Mouse (Mus musculus): ENCODE data around the gene Otud7b. TPM values are rescaled to one million over a fixed set of nuclear protein-coding genes. Genes with fewer than 3 reads are reported as not detected.

Gene Otud7b
- polyA plus RNA-seq, 1 experiment from 2014 or later: 11.3 TPM

GRCm38 (mm10) chr3:96133327-96133905 is 29.1 kb downstream of the Otud7b start:
- no peak overlapping the region for H3K27ac ChIP-seq (ENCODE audit: low read depth, low read length)
- H3K27me3 ChIP-seq (ENCODE audit: control insufficient read depth, insufficient read depth, low read length): no peaks in the 10 kb centered on the region
- no peak overlapping the region for H3K9ac ChIP-seq (ENCODE audit: low read length)
- no peak overlapping the region for H3K4me3 ChIP-seq (ENCODE audit: low read depth, low read length)
- no peaks in the 10 kb centered on the region for H3K4me1 ChIP-seq (replicated peaks; ENCODE audit: control insufficient read depth, insufficient read depth, low read length)
- no peaks in the 10 kb centered on the region; the same call in 1 of the 2 replicates for H3K36me3 ChIP-seq (ENCODE audit: control insufficient read depth, insufficient read depth, low read length)
- no peak for ATAC-seq (replicated peaks; ENCODE audit: low FRiP score)
- H3K4me2 ChIP-seq (ENCODE audit: low read depth, low read length, severe bottlenecking): no peak overlapping the region
- H3K9me3 ChIP-seq (ENCODE audit: control insufficient read depth, low read length): no peaks in the 10 kb centered on the region
- 78% methylated on average over 11 of the region's 11 CpGs for WGBS
- DNase-seq (ENCODE audit: low spot score): no peak

DNA sequence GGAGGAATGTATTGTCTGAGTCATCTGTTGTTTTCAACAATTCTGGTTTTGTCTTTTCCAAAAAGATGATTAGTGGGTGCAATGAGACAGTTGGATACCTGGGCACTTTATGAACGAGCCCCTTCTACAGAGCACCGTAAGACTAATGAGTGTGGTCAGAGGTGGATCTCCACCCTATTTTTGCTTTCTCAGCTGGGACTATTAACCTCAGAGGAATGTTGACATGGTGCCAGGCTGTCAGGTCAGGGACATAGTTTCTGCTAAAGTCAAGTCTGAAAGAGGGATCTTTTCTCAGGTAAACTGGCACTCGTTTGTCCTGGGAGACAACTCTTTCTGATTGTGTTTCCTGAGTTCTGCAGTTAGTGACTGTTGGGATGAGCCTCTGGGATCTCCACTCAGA is 30.7 kb downstream of the Otud7b start:
- Histone ChIP-seq H3K9ac (ENCODE audit: low read length) (no peak overlapping the region), H3K4me3 (ENCODE audit: low read depth, low read length) (no peak overlapping the region), H3K4me2 (ENCODE audit: low read depth, low read length, severe bottlenecking) (no peak overlapping the region), H3K27ac (ENCODE audit: low read depth, low read length) (no peak overlapping the region), H3K4me1 (replicated peaks; ENCODE audit: control insufficient read depth, insufficient read depth, low read length) (no peaks in the 10 kb centered on the region), H3K27me3 (ENCODE audit: control insufficient read depth, insufficient read depth, low read length) (no peaks in the 10 kb centered on the region), H3K36me3 (ENCODE audit: control insufficient read depth, insufficient read depth, low read length) (no peaks in the 10 kb centered on the region; the same call in 1 of the 2 replicates), H3K9me3 (ENCODE audit: control insufficient read depth, low read length) (no peaks in the 10 kb centered on the region)
- WGBS: 81% methylated on average over 3 of the region's 3 CpGs
- DNase-seq (ENCODE audit: low spot score) (no peak), ATAC-seq (replicated peaks; ENCODE audit: low FRiP score) (no peak)

DNA sequence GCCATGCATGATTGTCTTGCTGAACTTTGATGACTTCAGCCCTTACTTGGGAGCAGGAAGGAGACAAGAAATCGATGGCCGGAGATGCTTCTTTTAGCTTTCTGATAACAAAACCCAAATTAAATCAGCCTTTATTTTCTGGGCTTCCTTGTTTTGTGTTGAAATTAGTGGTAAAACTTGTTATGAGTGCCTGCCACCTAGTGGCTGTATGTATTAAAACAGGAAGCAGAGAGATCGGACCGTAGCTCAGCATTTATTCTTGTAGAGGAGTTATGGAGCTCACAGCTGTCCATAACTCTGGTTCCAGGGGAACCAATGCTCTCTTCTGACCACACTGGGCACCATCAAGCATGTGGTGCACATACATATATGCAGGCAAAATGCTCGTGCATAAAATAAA is 43.6 kb downstream of the Otud7b start:
- Histone ChIP-seq H3K4me1 (replicated peaks; ENCODE audit: control insufficient read depth, insufficient read depth, low read length) (no peaks in the 10 kb centered on the region), H3K4me3 (ENCODE audit: low read depth, low read length) (no peak overlapping the region), H3K27me3 (ENCODE audit: control insufficient read depth, insufficient read depth, low read length) (no peaks in the 10 kb centered on the region), H3K9me3 (ENCODE audit: control insufficient read depth, low read length) (no peaks in the 10 kb centered on the region), H3K27ac (ENCODE audit: low read depth, low read length) (no peak overlapping the region), H3K36me3 (ENCODE audit: control insufficient read depth, insufficient read depth, low read length) (peaks cover 3% of the 10 kb centered on the region; the same call in 1 of the 2 replicates), H3K4me2 (ENCODE audit: low read depth, low read length, severe bottlenecking) (no peak overlapping the region), H3K9ac (ENCODE audit: low read length) (no peak overlapping the region)
- WGBS: 24% methylated on average over 5 of the region's 5 CpGs
- ATAC-seq (replicated peaks; ENCODE audit: low FRiP score) (no peak), DNase-seq (ENCODE audit: low spot score) (no peak)

GRCm38 (mm10) chr3:96151836-96152235 is 47.5 kb downstream of the Otud7b start:
- Histone ChIP-seq H3K36me3 (ENCODE audit: control insufficient read depth, insufficient read depth, low read length) (peaks cover 2% of the 10 kb centered on the region; the same call in 1 of the 2 replicates), H3K4me1 (replicated peaks; ENCODE audit: control insufficient read depth, insufficient read depth, low read length) (no peaks in the 10 kb centered on the region), H3K4me2 (ENCODE audit: low read depth, low read length, severe bottlenecking) (no peak overlapping the region), H3K4me3 (ENCODE audit: low read depth, low read length) (no peak overlapping the region), H3K27ac (ENCODE audit: low read depth, low read length) (no peak overlapping the region), H3K9ac (ENCODE audit: low read length) (no peak overlapping the region), H3K27me3 (ENCODE audit: control insufficient read depth, insufficient read depth, low read length) (no peaks in the 10 kb centered on the region), H3K9me3 (ENCODE audit: control insufficient read depth, low read length) (no peaks in the 10 kb centered on the region)
- DNase-seq (ENCODE audit: low spot score) (no peak), ATAC-seq (replicated peaks; ENCODE audit: low FRiP score) (no peak)
- WGBS: 92% methylated on average over 7 of the region's 7 CpGs

DNA sequence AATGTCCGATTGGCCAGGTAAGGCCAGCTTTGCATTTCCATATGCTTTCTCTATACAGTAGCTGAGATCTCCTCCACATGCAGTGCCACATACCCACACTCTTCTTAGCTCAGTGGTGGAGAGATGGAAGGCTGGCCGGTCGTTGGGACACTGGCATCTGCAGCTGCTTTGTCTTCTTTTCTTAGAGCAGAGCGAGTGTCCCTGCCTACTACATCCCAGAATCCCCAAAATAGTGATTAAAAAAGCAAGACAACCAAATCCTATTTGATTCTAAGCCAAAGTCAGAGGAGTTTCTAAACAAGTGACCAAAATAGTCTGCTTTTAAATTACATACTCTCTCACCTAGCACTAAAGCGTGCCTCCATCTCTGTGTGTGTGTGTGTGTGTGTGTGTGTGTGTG is 48.3 kb downstream of the Otud7b start:
- ATAC-seq (replicated peaks; ENCODE audit: low FRiP score): no peak

GRCm38 (mm10) chr3:96155501-96155900 is 51.2 kb downstream of the Otud7b start:
- ATAC-seq (replicated peaks; ENCODE audit: low FRiP score) (no peak), DNase-seq (ENCODE audit: low spot score) (no peak)
- Histone ChIP-seq H3K4me2 (ENCODE audit: low read depth, low read length, severe bottlenecking) (no peak overlapping the region), H3K9me3 (ENCODE audit: control insufficient read depth, low read length) (no peaks in the 10 kb centered on the region), H3K27me3 (ENCODE audit: control insufficient read depth, insufficient read depth, low read length) (no peaks in the 10 kb centered on the region), H3K4me1 (replicated peaks; ENCODE audit: control insufficient read depth, insufficient read depth, low read length) (peaks cover 3% of the 10 kb centered on the region; the same call in 1 of the 2 replicates), H3K9ac (ENCODE audit: low read length) (no peak overlapping the region), H3K4me3 (ENCODE audit: low read depth, low read length) (no peak overlapping the region), H3K27ac (ENCODE audit: low read depth, low read length) (no peak overlapping the region), H3K36me3 (ENCODE audit: control insufficient read depth, insufficient read depth, low read length) (peaks cover 2% of the 10 kb centered on the region; the same call in 1 of the 2 replicates)
- 86% methylated on average over 8 of the region's 8 CpGs for WGBS

More for the DNA sequence above, 48.3 kb downstream of the Otud7b start:
- Histone ChIP-seq H3K4me3 (ENCODE audit: low read depth, low read length) (no peak overlapping the region), H3K9ac (ENCODE audit: low read length) (no peak overlapping the region), H3K4me1 (replicated peaks; ENCODE audit: control insufficient read depth, insufficient read depth, low read length) (no peaks in the 10 kb centered on the region), H3K9me3 (ENCODE audit: control insufficient read depth, low read length) (no peaks in the 10 kb centered on the region), H3K36me3 (ENCODE audit: control insufficient read depth, insufficient read depth, low read length) (peaks cover 2% of the 10 kb centered on the region; the same call in 1 of the 2 replicates), H3K27me3 (ENCODE audit: control insufficient read depth, insufficient read depth, low read length) (no peaks in the 10 kb centered on the region), H3K27ac (ENCODE audit: low read depth, low read length) (no peak overlapping the region), H3K4me2 (ENCODE audit: low read depth, low read length, severe bottlenecking) (no peak overlapping the region)
- WGBS: 94% methylated on average over 5 of the region's 5 CpGs
- DNase-seq (ENCODE audit: low spot score): no peak

- no peak overlapping the region for H3K4me2 ChIP-seq (ENCODE audit: low read depth, low read length, severe bottlenecking)
- ATAC-seq (replicated peaks; ENCODE audit: low FRiP score) (no peak), DNase-seq (ENCODE audit: low spot score) (no peak)
- H3K9ac ChIP-seq (ENCODE audit: low read length): no peak overlapping the region
- no peak overlapping the region for H3K27ac ChIP-seq (ENCODE audit: low read depth, low read length)
- H3K4me1 ChIP-seq (replicated peaks; ENCODE audit: control insufficient read depth, insufficient read depth, low read length): peaks cover 8% of the 10 kb centered on the region; the same call in 1 of the 2 replicates
- H3K9me3 ChIP-seq (ENCODE audit: control insufficient read depth, low read length): no peaks in the 10 kb centered on the region
- H3K27me3 ChIP-seq (ENCODE audit: control insufficient read depth, insufficient read depth, low read length): no peaks in the 10 kb centered on the region
- no peak overlapping the region for H3K4me3 ChIP-seq (ENCODE audit: low read depth, low read length)
- 84% methylated on average over 4 of the region's 4 CpGs for WGBS
- H3K36me3 ChIP-seq (ENCODE audit: control insufficient read depth, insufficient read depth, low read length): no peaks in the 10 kb centered on the region; the same call in 1 of the 2 replicates
These were observed 55.5 kb downstream of the Otud7b start for GRCm38 (mm10) chr3:96159820-96160219.

GRCm38 (mm10) chr3:96160222-96160802 is 56.0 kb downstream of the Otud7b start:
- H3K27ac ChIP-seq (ENCODE audit: low read depth, low read length): no peak overlapping the region
- no peak for ATAC-seq (replicated peaks; ENCODE audit: low FRiP score)
- H3K4me2 ChIP-seq (ENCODE audit: low read depth, low read length, severe bottlenecking): peak overlapping the region; percentile 64; the same call in 1 of the 2 replicates

More at GRCm38 (mm10) chr3:96160222-96160802, 56.0 kb downstream of the Otud7b start:
- H3K27me3 ChIP-seq (ENCODE audit: control insufficient read depth, insufficient read depth, low read length): no peaks in the 10 kb centered on the region
- 65% methylated on average over 4 of the region's 4 CpGs for WGBS
- DNase-seq (ENCODE audit: low spot score): no peak
- H3K9ac ChIP-seq (ENCODE audit: low read length): peak overlapping the region; percentile 5; the same call in 1 of the 2 replicates
- no peak overlapping the region for H3K4me3 ChIP-seq (ENCODE audit: low read depth, low read length)
- no peaks in the 10 kb centered on the region for H3K9me3 ChIP-seq (ENCODE audit: control insufficient read depth, low read length)
- H3K4me1 ChIP-seq (replicated peaks; ENCODE audit: control insufficient read depth, insufficient read depth, low read length): peaks cover 8% of the 10 kb centered on the region; the same call in 1 of the 2 replicates
- H3K36me3 ChIP-seq (ENCODE audit: control insufficient read depth, insufficient read depth, low read length): no peaks in the 10 kb centered on the region; the same call in 1 of the 2 replicates

All from forebrain, embryonic 11.5 days (tissue).